Mouse (Mus musculus) retina, postnatal 1 day (tissue): ENCODE results near the gene Tmem164.

Experiments used
- DNase-seq: peaks from one replicate; pipeline ENCODE4 v3.0.0-alpha.2; 2012

Tmem164 gene

GRCm38 (mm10) chrX:142830572-142830971 lies 149.4 kb downstream of the Tmem164 start:
- no peak for DNase-seq

DNA sequence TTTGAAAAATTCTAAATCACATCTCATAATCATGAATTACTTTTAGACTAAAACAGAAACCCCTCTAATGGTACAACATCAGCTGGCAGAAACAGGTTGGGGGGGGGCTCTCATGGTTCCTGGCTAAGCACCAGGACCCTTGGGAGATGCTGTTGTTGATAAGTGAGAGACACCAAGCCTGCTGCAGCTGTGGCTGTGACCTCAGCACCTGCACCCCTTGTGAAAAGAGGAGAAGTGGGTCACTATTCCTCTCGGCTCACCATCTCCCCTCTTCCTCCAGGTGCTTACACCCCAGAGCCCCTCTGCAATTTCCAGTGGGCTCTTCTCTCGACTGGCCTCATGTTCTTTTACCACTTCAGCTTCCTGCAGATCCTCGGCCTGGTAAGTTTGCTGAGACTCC lies 151.0 kb downstream of the Tmem164 start:
- no peak for DNase-seq

DNA sequence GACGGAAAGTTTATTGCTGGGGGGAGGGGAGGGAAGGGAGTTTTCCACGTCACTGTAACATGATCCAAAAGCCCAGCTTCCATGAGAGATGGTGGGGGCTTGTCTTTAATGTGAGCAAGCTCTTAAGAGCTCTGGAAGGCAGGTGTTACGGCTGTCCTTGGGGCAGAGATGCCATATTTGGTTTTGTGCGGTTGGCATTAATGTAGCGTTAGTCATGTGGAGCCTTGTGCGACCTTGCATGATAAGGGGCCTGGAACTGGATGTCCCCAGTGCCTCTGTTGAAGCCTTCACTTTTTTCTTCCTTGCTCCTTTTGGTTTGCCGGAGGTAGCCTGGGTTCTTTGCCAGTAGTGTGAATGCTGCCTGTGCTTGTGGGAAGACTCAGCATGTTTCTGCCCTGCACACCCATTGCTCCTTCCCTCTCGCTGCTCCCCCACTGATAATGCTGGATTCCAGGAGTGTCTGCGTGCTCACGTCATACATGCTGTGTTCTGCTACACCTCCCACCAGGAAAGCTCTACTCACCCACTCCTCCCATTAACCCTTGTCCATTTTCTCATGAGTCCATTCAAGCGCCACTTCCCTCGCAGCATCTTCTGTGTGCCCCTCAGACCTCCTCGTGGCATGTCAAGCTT lies 152.1 kb downstream of the Tmem164 start:
- no peak for DNase-seq

DNA sequence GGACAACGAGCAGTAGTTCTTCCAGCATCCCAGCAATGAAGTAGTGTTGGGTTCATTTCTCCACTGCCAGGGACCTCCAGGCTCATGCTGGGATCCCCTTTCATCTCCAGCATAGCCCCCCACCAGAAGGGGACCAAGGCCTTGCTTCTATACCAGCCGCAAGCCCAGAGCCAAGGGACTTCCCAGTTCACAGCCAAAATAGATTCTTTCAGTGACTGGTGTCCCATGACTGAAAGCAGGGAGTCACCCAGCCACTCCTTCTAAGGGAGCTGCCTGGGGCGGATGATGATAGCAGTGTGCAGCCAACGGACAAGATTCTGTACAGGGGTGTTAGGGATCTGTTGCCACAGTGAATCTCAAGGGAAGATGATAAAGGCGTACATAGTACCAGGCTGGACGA lies 153.6 kb downstream of the Tmem164 start:
- DNase-seq: no peak

DNA sequence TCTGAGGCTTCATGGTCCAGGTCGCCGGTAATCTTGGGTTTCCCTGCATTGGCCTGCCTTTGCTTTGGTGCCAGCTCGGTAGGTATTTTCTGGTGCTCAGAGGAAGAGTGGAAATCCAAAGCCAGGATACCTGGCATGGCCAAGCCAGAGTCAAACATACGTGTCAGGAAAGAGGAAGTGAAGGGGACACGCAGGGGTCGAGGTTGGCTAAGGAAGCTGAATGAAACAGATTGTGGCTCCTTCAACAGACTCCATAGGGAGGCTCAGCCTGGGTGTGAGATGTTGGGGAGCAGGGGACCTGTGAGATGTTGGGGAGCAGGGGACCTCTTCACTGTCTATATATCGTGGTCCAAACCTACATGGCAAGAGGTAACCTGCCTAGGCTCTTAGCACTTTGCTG lies 155.2 kb downstream of the Tmem164 start:
- DNase-seq: no peak

- no peak for DNase-seq
Measured at GRCm38 (mm10) chrX:142837316-142837715, 156.1 kb downstream of the Tmem164 start.

- no peak for DNase-seq
Measured at GRCm38 (mm10) chrX:142838841-142839240, 157.6 kb downstream of the Tmem164 start.

- DNase-seq: no peak
Measured at GRCm38 (mm10) chrX:142839411-142839810, 158.2 kb downstream of the Tmem164 start.

DNA sequence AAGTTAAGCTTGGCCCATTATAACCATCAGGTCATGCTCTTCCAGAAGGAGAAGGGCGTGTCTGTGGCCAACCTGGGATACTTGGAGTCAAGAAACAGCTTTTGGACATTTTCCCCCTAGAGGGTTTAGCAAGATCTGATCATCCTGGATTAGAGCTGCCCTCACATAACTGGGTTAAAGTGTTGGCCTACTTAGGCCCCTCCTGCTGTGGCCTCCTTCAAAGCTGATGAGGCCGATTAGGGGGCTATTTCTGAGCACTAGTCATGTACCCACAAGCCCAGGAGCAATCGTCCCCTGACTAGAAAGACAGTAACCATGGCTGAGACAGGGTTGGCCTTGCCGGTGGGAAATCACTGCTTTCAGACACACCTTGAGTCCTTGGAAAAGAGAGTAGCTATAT lies 160.7 kb downstream of the Tmem164 start:
- peak; percentile 74 for DNase-seq

GRCm38 (mm10) chrX:142846266-142846665 lies 165.1 kb downstream of the Tmem164 start:
- DNase-seq: no peak

GRCm38 (mm10) chrX:142848032-142848431 lies 166.8 kb downstream of the Tmem164 start:
- DNase-seq: no peak

DNA sequence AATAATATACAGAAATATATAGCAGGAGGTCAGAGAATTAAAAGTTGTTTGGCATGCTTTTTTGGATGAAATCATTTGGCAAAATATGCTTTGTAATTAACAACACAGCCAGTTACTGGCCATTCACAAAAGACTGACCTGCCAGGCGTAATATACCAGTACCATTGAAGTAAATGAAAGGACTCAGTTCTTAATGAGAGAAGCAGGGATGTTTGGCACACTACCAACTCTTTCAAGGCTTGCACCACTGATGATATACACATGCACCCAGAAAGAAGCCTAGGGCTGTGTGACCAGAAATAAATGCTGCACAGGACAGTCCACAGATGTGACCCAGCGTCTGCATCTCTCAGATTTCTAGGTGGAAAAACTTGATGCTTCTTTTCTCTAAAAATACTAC lies 188.6 kb downstream of the Tmem164 start:
- peak; percentile 81 for DNase-seq

DNA sequence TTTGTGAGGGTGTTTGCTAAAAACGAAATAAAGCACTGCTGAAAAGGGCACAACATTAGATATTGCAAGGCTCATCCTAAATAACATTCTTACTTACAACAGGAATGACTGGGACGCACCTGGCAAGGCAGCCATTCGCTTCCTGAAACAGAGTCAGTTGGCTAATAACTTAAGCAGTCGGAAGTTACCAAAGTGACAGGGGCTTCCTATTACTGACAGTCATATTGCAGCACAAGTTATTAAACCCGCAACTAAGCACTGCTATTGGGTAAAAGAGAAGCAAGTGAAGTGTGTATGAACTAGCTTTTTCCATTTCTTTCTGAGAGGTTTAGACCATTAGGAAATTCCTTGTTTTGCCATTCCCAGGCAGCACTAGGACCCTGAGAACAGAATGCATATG lies 201.0 kb downstream of the Tmem164 start:
- no peak for DNase-seq

DNA sequence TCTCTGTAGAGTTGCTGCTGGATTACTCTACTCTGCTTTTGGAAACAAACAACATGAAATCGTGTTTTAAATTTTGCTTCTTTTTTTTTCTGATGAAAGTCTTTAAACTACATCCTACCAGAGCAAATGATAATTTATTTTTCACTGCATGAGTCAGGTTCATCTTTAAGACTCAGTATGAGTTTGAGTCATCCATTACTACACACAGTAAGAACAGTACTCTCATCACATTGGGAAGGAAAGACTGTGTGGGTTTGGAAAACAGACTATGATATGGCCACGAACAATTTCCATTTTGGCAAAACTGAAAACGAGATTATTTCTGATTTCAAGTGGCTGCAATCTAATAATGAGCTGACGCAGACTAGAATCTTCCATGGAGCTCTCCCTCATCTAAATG lies 202.4 kb downstream of the Tmem164 start:
- DNase-seq: no peak

GRCm38 (mm10) chrX:142885962-142886361 lies 204.8 kb downstream of the Tmem164 start:
- DNase-seq: no peak
